In the genomic region with DNA sequence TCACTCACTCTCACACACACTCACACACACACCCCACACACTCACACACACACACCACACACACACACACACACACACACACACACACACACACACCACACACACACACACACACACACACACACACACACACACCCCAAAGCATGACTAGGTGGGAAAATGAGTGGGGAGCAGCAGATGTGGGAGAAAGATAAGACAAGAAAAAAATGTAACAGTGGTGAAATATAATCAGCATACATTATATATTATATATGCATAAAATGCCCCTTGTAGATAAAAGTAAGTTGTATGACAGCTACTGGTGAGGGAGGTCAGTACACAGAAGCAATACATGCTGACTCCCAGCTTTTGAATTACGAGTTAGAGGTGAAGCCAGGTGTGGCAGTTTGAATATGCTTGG, we compare ENCODE assay signal across 30 mouse cellular contexts. TPM values are rescaled to one million over a fixed set of nuclear protein-coding genes. Genes with fewer than 3 reads are reported as not detected.
DNase-seq lines count a peak whose midpoint lies in the region; ATAC-seq and TF ChIP-seq lines count a peak whose summit lies in the region.
"Had no signal": no experiment of that assay in that cellular context is flagged by ENCODE, and none has a peak within 500 bp of the region (broad histone marks: within the 10 kb centered on the region; RNA-seq: fewer than 3 reads in every experiment).

No protein-coding gene starts in this region.

- TF ChIP-seq CTCF in MEL (IDR thresholded peaks at IDR 0.05 in 2 of 3, conservative IDR thresholded peaks at IDR 0.05 in 1 of 3; ENCODE audit: control insufficient read depth in 1 of 3, insufficient read depth in 1 of 3, low read depth in 2 of 3, low read length in 3 of 3, poor library complexity in 1 of 3, severe bottlenecking in 1 of 3): no peak
- TF ChIP-seq CTCF in lung, adult 2 months (IDR thresholded peaks at IDR 0.05; ENCODE audit: insufficient read depth, low read length): no peak

- H3K27ac ChIP-seq in heart, embryonic 10.5 days: peak overlapping the region; percentile 83; the same call in 1 of the 2 replicates
- peak overlapping the region; percentile 99 for H3K27ac ChIP-seq in MEL (ENCODE audit: control insufficient read depth, low read depth, low read length)
- H3K27ac ChIP-seq in liver, embryonic 13.5 days: peak overlapping the region; percentile 97
- peak overlapping the region; percentile 99 for H3K27ac ChIP-seq in liver, embryonic 16.5 days (ENCODE audit: low read length)
- H3K27ac ChIP-seq: embryonic facial prominence, embryonic 12.5 days; embryonic facial prominence, embryonic 15.5 days; heart, adult 2 months; heart, embryonic 15.5 days; hindbrain, embryonic 12.5 days; intestine, embryonic 15.5 days had no signal

- no peak overlapping the region for H3K4me2 ChIP-seq in liver, embryonic 13.5 days
- no peak overlapping the region for H3K4me2 ChIP-seq in liver, embryonic 16.5 days (ENCODE audit: low read depth, low read length)
- H3K4me2 ChIP-seq: embryonic facial prominence, embryonic 12.5 days; embryonic facial prominence, embryonic 15.5 days; heart, embryonic 12.5 days; heart, embryonic 15.5 days; hindbrain, embryonic 12.5 days; intestine, embryonic 15.5 days had no signal

- 82% methylated on average over 1 of the region's 1 CpGs for WGBS in heart, embryonic 10.5 days
- 76% methylated on average over 1 of the region's 1 CpGs for WGBS in liver, embryonic 13.5 days (ENCODE audit: insufficient replicate concordance)
- WGBS in liver, embryonic 16.5 days (ENCODE audit: insufficient replicate concordance): 59% methylated on average over 1 of the region's 1 CpGs
- WGBS in lung, adult 2 months: 87% methylated on average over 1 of the region's 1 CpGs

- no peak for TF ChIP-seq POLR2A in MEL (IDR thresholded peaks at IDR 0.05; ENCODE audit: control insufficient read depth in 1 of 2, insufficient read depth in 1 of 2, low read depth in 1 of 2, low read length in 2 of 2, poor library complexity in 1 of 2)
- no peak for TF ChIP-seq POLR2A in lung, adult 2 months (IDR thresholded peaks at IDR 0.05; ENCODE audit: borderline replicate concordance, extremely low read depth, low read depth, low read length)

- no peak overlapping the region for H3K4me3 ChIP-seq in heart, embryonic 10.5 days
- H3K4me3 ChIP-seq in MEL (ENCODE audit: control insufficient read depth in 1 of 2, insufficient read depth in 1 of 2, low read depth in 2 of 2, low read length in 2 of 2): no peak overlapping the region
- H3K4me3 ChIP-seq in liver, embryonic 13.5 days (replicated peaks): no peak overlapping the region
- H3K4me3 ChIP-seq in liver, embryonic 16.5 days (ENCODE audit: low read depth, low read length): no peak overlapping the region
- H3K4me3 ChIP-seq in lung, adult 2 months (replicated peaks; ENCODE audit: extremely low read depth, low read depth, low read length): no peak overlapping the region
- H3K4me3 ChIP-seq: embryonic facial prominence, embryonic 12.5 days; embryonic facial prominence, embryonic 15.5 days; heart, adult 2 months; heart, embryonic 12.5 days; heart, embryonic 15.5 days; hindbrain, embryonic 12.5 days; intestine, embryonic 15.5 days had no signal

- peak in 1 of 2 experiments; percentile 9; a peak in 1 of 4 replicates for TF ChIP-seq EP300 in MEL (IDR thresholded peaks at IDR 0.05; ENCODE audit: low read depth in 1 of 2, low read length in 2 of 2)

- H3K9ac ChIP-seq in MEL (ENCODE audit: control insufficient read depth, low read depth, low read length, poor library complexity, severe bottlenecking): no peak overlapping the region
- no peak overlapping the region for H3K9ac ChIP-seq in liver, embryonic 13.5 days
- no peak overlapping the region for H3K9ac ChIP-seq in liver, embryonic 16.5 days (ENCODE audit: low read depth, low read length)
- H3K9ac ChIP-seq: embryonic facial prominence, embryonic 12.5 days; embryonic facial prominence, embryonic 15.5 days; forebrain, postnatal 0 days; heart, embryonic 12.5 days; heart, embryonic 15.5 days; hindbrain, embryonic 12.5 days; intestine, embryonic 15.5 days had no signal

- no peak for DNase-seq in heart, embryonic 10.5 days (ENCODE audit: low spot score)
- DNase-seq in heart, adult 8-10 months (ENCODE audit: low spot score): no peak
- peak; percentile 44 for DNase-seq in MEL (ENCODE audit: low read depth, low spot score)
- DNase-seq in liver, embryonic 13.5 days: no peak
- no peak for DNase-seq in embryo, embryonic 9.5 days (ENCODE audit: extremely low spot score)
- no peak for DNase-seq in frontal cortex, postnatal 36 days (ENCODE audit: low spot score in 2 of 2)
- no peak for DNase-seq in lung, adult 2 months
- DNase-seq: adrenal gland, postnatal 10 days; adrenal gland, postnatal 36 days; cerebellum, adult 18-20 months; cerebellum, postnatal 10 days; cerebellum, postnatal 36 days; forebrain, postnatal 0 days; gastrocnemius, postnatal 25 days; heart, adult 2 months; heart, postnatal 10 days; heart, postnatal 4 days had no signal

- H3K4me1 ChIP-seq in heart, embryonic 10.5 days: peaks cover 19% of the 10 kb centered on the region
- H3K4me1 ChIP-seq in MEL (ENCODE audit: control insufficient read depth in 1 of 2, insufficient read depth in 2 of 2, low read length in 2 of 2): peaks cover 31 to 48% of the 10 kb centered on the region in 2 experiments
- peaks cover 78% of the 10 kb centered on the region for H3K4me1 ChIP-seq in liver, embryonic 13.5 days (replicated peaks)
- H3K4me1 ChIP-seq in liver, embryonic 16.5 days (ENCODE audit: control insufficient read depth, low read depth, low read length): peaks cover 66% of the 10 kb centered on the region
- H3K4me1 ChIP-seq in lung, adult 2 months (ENCODE audit: control insufficient read depth, insufficient read depth, low read length): no peaks in the 10 kb centered on the region
- H3K4me1 ChIP-seq: embryonic facial prominence, embryonic 12.5 days; hindbrain, embryonic 12.5 days; intestine, embryonic 15.5 days had no signal

- no peak for TF ChIP-seq RAD21 in MEL (IDR thresholded peaks at IDR 0.05; ENCODE audit: low read depth, low read length)

- no peaks in the 10 kb centered on the region; the same call in 1 of the 2 replicates for H3K79me2 ChIP-seq in MEL (ENCODE audit: control insufficient read depth, insufficient read depth, low read length, poor library complexity)

- H3K9me3 ChIP-seq in heart, embryonic 10.5 days: no peaks in the 10 kb centered on the region
- H3K9me3 ChIP-seq in MEL (replicated peaks; ENCODE audit: insufficient read depth, low read length): no peaks in the 10 kb centered on the region
- H3K9me3 ChIP-seq in liver, embryonic 13.5 days (replicated peaks): no peaks in the 10 kb centered on the region
- H3K9me3 ChIP-seq in liver, embryonic 16.5 days (replicated peaks; ENCODE audit: control insufficient read depth, low read length): no peaks in the 10 kb centered on the region
- H3K9me3 ChIP-seq: embryonic facial prominence, embryonic 12.5 days; embryonic facial prominence, embryonic 15.5 days; heart, embryonic 12.5 days; heart, embryonic 15.5 days; hindbrain, embryonic 12.5 days; intestine, embryonic 15.5 days had no signal

- no peaks in the 10 kb centered on the region for H3K36me3 ChIP-seq in heart, embryonic 10.5 days
- peaks cover 0 to 41% of the 10 kb centered on the region in 2 experiments; a peak in 2 of 4 replicates for H3K36me3 ChIP-seq in MEL (ENCODE audit: control insufficient read depth in 1 of 2, insufficient read depth in 2 of 2, low read length in 2 of 2)
- H3K36me3 ChIP-seq in liver, embryonic 13.5 days: 0 out of 2 replicates have a peak, but pooled peaks cover 4% of the 10 kb centered on the region
- no peaks in the 10 kb centered on the region for H3K36me3 ChIP-seq in liver, embryonic 16.5 days (ENCODE audit: control insufficient read depth, insufficient read depth)
- H3K36me3 ChIP-seq: embryonic facial prominence, embryonic 12.5 days; embryonic facial prominence, embryonic 15.5 days; heart, embryonic 12.5 days; heart, embryonic 15.5 days; hindbrain, embryonic 12.5 days; intestine, embryonic 15.5 days had no signal

- no peak for ATAC-seq in liver, embryonic 13.5 days (ENCODE audit: low read depth)
- ATAC-seq in liver, embryonic 16.5 days (ENCODE audit: low read depth): no peak
- ATAC-seq: forebrain, embryonic 14.5 days; forebrain, postnatal 0 days; hindbrain, embryonic 16.5 days; intestine, embryonic 15.5 days; Patski had no signal

- H3K27me3 ChIP-seq in heart, embryonic 10.5 days (ENCODE audit: insufficient read depth, poor library complexity, severe bottlenecking): no peaks in the 10 kb centered on the region
- H3K27me3 ChIP-seq in MEL (ENCODE audit: control insufficient read depth in 1 of 2, insufficient read depth in 2 of 2, low read length in 2 of 2): no peaks in the 10 kb centered on the region
- no peaks in the 10 kb centered on the region for H3K27me3 ChIP-seq in liver, embryonic 13.5 days
- H3K27me3 ChIP-seq in liver, embryonic 16.5 days (ENCODE audit: control insufficient read depth, insufficient read depth, low read depth, low read length): no peaks in the 10 kb centered on the region
- H3K27me3 ChIP-seq: embryonic facial prominence, embryonic 12.5 days; embryonic facial prominence, embryonic 15.5 days; heart, embryonic 12.5 days; heart, embryonic 15.5 days; hindbrain, embryonic 12.5 days; intestine, embryonic 15.5 days; Patski had no signal

TF ChIP-seq in MEL, 35 proteins besides CTCF, POLR2A, EP300 and RAD21 (continues in another document):
- TF ChIP-seq CHD1 (IDR thresholded peaks at IDR 0.05; ENCODE audit: low read depth, low read length) (no peak; the same call in 1 of the 2 replicates), MAZ (IDR thresholded peaks at IDR 0.05; ENCODE audit: low read depth, low read length) (no peak), TCF12 (IDR thresholded peaks at IDR 0.05; ENCODE audit: low read depth, low read length) (peak; percentile 50; the same call in 1 of the 2 replicates), TAL1 (IDR thresholded peaks at IDR 0.05; ENCODE audit: low read length) (peak; percentile 18; the same call in 1 of the 2 replicates), RCOR1 (IDR thresholded peaks at IDR 0.05; ENCODE audit: low read depth, low read length) (no peak), ZNF384 (IDR thresholded peaks at IDR 0.05; ENCODE audit: low read depth, low read length) (peak; percentile 58), ETS1 (IDR thresholded peaks at IDR 0.05; ENCODE audit: low read depth, low read length) (peak; percentile 29; the same call in 1 of the 2 replicates), UBTF (IDR thresholded peaks at IDR 0.05; ENCODE audit: borderline replicate concordance, insufficient read depth, low read depth, low read length) (no peak)

RNA-seq across cellular contexts. Expression of a gene that starts 23.6 kb away (rescaled TPM):
- 0.11 and 1.9 TPM in 2 replicates for polyA plus RNA-seq in heart, embryonic 10.5 days (2016; fragmentation: Nextera tagmentation; extraction: Ambion mirVana)
- total RNA-seq in heart, adult 8-10 months (2022): under 1 TPM in 1 of 4 experiments, not detected in 3; 0.26 TPM
- total RNA-seq in MEL (2012; rRNA removed): not detected in 2 replicates
- polyA plus RNA-seq in MEL (2012; ENCODE audit: insufficient read depth in 1 of 2, insufficient read length in 2 of 2, low read depth in 1 of 2, low replicate concordance in 2 of 2, missing spikeins in 1 of 2): under 1 TPM in 1 of 2 experiments, not detected in 1; 0.07 TPM
- polyA plus RNA-seq in liver, embryonic 13.5 days (2015; fragmentation: Nextera tagmentation; extraction: Ambion mirVana): 19.7 and 24.6 TPM in 2 replicates
- 44.3 and 45.9 TPM in 2 replicates for polyA plus RNA-seq in liver, embryonic 16.5 days (2015; fragmentation: Nextera tagmentation; extraction: Ambion mirVana)
- polyA plus RNA-seq in lung, adult 2 months (2012; rRNA removed): 0.25 and 0.38 TPM in 2 replicates
- total RNA-seq: adrenal gland, adult 18-20 months; gastrocnemius, adult 8-10 months; gastrocnemius, postnatal 25 days had no signal
- polyA plus RNA-seq: embryonic facial prominence, embryonic 12.5 days; forebrain, embryonic 11.5 days had no signal
